Mouse (Mus musculus) heart, adult 9 months (tissue): ENCODE data around the gene Vmn2r42.
"Not testable (repeated sequence)": the region's sequence is repeated elsewhere in the genome, so short reads cannot be mapped to it uniquely, and the experiment has no call there.

ENCODE experiments used
- DNase-seq, 2 experiments: peaks; one replicate each; pipeline ENCODE4 v3.0.0; 2022; ENCODE audit warnings: low spot score in 2 of 2

Vmn2r42 gene

DNA sequence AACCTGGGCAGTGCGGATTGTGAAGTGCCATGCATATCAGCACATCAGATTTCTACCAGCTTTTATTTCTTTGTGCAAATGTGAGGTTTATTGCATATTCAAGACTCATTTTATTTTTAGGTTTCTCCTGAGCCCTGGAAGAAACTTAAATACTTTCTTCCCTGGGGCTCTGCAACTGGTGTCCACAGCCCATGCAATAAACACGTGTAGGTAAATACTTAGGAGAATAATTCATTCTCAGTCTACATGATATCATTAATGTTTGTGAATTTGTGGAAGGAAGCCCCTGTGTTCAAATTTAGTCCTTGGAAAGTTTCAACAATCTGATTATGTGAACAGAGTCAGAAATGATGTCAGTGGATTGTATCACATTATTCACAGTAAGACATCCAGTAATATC, at the start of gene Vmn2r42:
TSS of gene Vmn2r42 (minus strand) at position 101 of the 400 bp plus-strand sequence.
- DNase-seq, result not testable (repeated sequence)

DNA sequence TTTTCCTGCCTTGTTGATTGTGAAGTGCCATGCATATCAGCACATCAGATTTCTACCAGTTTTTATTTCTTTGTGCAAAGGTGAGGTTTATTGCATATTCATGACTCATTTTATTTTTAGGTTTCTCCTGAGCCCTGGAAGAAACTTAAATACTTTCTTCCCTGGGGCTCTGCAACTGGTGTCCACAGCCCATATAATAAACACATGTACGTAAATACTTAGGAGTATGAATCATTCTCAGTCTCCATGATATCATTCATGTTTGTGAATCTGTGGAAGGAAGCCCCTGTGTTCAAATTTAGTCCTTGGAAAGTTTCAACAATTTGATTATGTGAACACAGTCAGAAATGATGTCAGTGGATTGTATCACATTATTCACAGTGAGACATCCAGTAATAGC, 38.6 kb downstream of the Vmn2r42 start, which contains the start of gene Vmn2r41:
TSS of gene Vmn2r41 (minus strand) at position 101 of the 400 bp plus-strand sequence.
- not testable (repeated sequence) for DNase-seq
